Mouse (Mus musculus) right cerebral cortex, postnatal 4 days (tissue): ENCODE measurements at regions not wholly inside any gene's neighbourhood (a gene's known extent, or its start where the extent isn't known, plus 50 kb on each side); places are given as distances from the start of the nearest gene placed in this dataset.

ENCODE experiments used
- DNase-seq: peaks from one replicate; pipeline ENCODE4 v3.0.0-alpha.2; 2022

DNA sequence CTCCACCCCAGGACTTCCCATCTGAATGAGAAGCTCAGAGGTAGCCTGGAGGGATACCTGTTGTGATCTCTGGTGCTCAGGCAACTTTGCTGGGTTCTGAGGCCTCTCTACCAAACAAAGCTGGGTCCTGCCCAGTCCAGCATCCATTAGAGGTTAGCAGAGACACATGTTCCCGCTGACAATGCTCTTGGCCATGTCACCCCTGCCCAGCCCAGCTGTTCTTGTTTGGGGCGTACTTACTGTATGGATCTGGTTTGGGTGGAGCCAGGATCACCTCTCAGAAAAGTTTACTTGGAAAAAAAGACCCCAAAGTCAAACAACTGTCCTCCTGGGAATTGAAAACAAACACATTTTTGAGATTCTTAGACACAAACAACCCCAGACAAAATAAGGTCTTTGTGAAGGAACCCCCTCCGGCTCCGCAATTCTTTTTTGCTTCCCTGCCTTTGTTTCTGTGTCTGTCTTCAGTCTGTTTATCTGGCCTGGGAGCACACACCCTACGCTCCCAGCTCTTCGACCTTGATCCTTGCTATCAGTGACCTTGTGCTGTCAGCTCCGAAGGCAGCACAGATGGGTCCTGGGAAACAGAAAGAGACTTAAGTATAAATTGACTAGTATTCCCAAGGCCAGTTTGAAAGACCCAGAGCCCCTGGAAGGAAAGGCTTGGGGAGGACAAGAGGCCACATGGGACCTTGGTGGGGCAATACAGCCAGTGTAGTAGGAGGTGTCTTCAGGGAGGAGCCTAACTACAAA lies 68.1 kb upstream of the Serp2 start:
- DNase-seq = no peak

DNA sequence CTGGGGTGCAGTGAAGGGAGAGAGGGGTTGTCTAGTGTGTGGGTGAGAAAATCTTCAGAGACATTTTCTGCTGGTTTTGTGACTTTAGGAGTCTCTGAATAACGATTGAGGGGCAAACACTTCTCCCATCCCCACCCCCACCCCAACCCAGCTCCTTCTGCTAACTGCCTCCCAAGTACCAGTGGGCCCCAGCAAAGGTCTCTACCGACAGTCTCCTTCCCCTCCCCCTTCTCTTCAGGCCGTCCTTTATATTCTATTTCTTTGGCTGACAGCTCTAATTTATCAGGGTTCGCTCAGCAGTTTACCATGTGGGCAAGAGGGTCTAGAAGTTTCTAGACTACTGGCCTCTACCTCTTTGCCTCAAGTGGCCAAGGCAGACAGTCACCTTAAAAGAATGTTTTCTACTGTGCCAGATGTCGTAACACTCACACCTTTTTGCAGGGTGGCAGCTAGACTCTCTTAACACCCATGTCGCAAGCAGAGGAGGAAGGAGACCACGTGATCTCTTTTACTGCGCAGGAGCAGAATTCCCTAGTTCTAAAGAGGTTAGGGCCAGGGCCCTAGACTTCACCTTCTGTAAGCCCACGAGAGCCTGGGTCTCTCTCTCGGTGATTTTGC lies 66.8 kb upstream of the Serp2 start:
- no peak for DNase-seq

- no peak for DNase-seq
These were observed 66.1 kb upstream of the Serp2 start for GRCm38 (mm10) chr14:76622634-76623291.

- no peak for DNase-seq
These were observed 62.3 kb upstream of the Serp2 start for GRCm38 (mm10) chr14:76619038-76619409.

DNA sequence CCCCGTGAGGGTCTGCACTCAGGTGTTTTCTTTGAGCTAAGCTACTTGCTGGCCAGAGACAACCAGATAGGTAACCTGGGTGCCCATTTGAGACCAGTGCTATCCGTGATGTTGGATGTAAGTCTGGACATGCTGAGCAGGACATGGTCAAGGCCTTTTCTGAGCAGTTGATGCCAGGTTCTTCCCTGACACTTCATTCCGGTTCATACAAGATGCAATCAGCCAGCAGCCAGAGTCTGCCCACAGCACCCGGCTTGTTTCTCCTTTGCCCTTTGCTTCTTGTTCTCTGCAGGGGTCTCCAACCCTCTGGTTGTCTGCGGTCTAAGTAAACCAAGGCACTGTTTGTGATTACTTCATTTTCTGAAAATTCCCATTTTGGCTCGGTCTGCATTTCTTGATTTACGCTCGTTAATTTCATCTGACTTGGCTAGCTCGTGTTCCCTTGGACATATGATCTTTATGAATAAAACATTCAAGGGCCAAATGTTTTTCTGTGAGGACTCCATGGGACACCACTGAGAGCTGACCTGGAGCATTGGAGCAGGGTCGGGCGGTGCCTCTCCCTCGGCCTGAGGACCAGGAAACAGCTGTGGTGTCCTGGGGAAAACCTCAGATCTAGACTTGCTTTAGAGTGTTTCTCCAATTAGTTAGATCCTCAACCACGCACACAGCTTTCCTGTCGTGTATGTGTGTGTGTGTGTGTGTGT lies 61.8 kb upstream of the Serp2 start:
- no peak for DNase-seq

- DNase-seq = no peak
These were observed 61.2 kb upstream of the Serp2 start for GRCm38 (mm10) chr14:76617889-76618288.

- DNase-seq = peak; percentile 60
These were observed 60.8 kb upstream of the Serp2 start for GRCm38 (mm10) chr14:76617447-76617846.

- no peak for DNase-seq
These were observed 59.6 kb upstream of the Serp2 start for GRCm38 (mm10) chr14:76616367-76616683.

DNA sequence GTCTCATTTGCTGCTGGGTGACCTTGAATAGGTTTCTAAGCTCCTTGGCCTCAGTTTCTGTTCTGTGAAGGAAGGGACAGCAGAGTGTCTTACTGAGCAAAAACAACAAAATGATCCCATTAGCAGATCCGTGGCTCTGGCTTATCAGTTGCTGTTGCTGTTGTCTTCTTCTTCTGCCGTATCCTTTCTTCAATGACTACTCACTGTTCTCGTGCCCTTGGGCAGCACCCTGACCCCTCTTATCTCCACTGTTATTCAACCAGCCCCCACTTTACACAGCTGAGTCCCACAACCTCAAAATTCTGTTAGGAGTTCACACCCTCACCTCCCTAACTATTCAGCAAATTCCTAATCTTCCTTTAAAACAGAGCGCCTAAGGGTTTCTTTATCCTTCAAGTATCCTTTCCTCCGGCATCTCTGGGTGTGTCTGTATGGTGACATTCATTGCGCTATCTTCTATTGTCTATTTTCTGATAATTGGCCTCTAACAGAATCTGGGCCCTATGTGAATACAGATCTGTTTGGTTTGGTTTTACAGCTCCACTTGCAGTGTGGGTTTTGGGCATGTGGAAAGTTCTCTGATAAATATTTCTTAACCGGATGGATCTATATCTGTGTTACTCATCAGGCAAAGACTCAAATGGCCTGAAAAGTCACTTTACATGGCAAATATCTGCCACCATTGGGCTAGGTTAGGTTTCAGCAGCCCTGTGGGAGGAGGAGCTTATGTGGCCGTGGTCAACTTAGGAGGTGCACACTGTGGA lies 59.1 kb upstream of the Serp2 start:
- no peak for DNase-seq

DNA sequence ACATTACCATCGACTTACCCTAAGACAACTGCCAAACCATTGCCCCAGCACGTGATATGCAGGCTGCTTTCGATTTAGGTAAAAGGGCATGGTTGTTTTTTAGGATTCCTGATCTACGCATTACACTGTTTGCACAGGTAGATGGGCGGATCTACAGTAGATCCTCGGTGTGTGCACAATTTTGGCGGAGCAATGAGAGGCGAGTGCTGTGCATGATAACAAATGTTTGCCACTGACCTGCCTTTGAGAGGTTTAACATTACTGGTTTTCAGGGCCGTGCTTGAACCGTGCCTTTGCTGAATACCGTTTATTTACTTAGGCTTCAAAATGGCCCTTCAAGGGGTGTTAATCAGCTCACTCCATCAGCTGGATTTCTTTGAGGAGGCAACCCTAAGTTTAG lies 58.5 kb upstream of the Serp2 start:
- DNase-seq = no peak

GRCm38 (mm10) chr14:76614682-76615081 lies 58.0 kb upstream of the Serp2 start:
- no peak for DNase-seq

DNA sequence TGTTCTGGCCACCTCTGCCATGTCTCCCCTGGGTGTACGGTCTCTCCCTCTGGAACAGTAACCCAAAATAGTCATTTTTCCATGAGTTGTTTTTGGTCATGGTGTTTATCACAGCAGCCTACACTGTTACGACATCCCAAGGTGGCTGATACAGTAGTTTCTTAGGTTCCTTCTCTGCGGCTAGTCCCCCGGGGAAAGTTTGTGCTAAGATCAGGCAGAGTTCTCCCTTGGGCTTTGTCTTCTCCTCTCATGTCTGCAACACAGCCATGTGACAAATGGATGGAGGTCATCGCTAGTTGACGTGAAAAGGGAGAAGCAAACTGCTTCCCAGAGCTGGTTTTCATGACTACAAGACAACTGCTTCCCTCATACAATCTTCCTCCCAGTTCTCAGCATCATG lies 56.9 kb upstream of the Serp2 start:
- no peak for DNase-seq

- peak; percentile 49 for DNase-seq
These were observed 54.0 kb upstream of the Serp2 start for GRCm38 (mm10) chr14:76610429-76611378.
